Mouse (Mus musculus) kidney, embryonic 15.5 days (tissue): ENCODE measurements around the gene Cs. TPM values are rescaled to one million over a fixed set of nuclear protein-coding genes. Genes with fewer than 3 reads are reported as not detected.

Source experiments
- microRNA-seq: library from miRNA; unstranded; fragments of <30 nt; microRNA quantifications from one replicate; pipeline ENCODE4, GENCODE M21; 2016
- polyA plus RNA-seq: library from polyadenylated mRNA; unstranded; fragments of >200 nt; fragmentation: Nextera tagmentation; extraction: Ambion mirVana; gene quantifications from 2 replicates; pipeline ENCODE4 v1.2.1, GENCODE M21; 2015

Gene Cs
- polyA plus RNA-seq, 1 experiment from 2014 or later = 214 TPM

Small RNAs within 50 kb of the gene (microRNA-seq; reads per million reads assigned to microRNA genes)
- gene Gm25361 (not detected), gene Gm26308 (not detected), gene Mir6914 (0.59 reads per million), gene Mir6915 (0.74 reads per million)

Other genes with a start within 250 kb of the Cs start
- 12.7 and 14.2 TPM in 2 replicates for gene Baz2a, start 246.2 kb upstream of the Cs start, polyA plus RNA-seq
- gene Rbms2, start 157.4 kb upstream of the Cs start, polyA plus RNA-seq = 40.6 and 42.8 TPM in 2 replicates
- 1.4 and 1.8 TPM in 2 replicates for gene Gls2, start 143.3 kb upstream of the Cs start, polyA plus RNA-seq
- 32.8 and 34.3 TPM in 2 replicates for gene Spryd4, start 125.9 kb upstream of the Cs start, polyA plus RNA-seq
- gene Mip, start 111.9 kb upstream of the Cs start, polyA plus RNA-seq = not detected in 2 replicates
- gene Timeless, start 105.7 kb upstream of the Cs start, polyA plus RNA-seq = 64.4 and 71.7 TPM in 2 replicates
- 0.40 and 0.45 TPM in 2 replicates for gene Apon, start 83.6 kb upstream of the Cs start, polyA plus RNA-seq
- 0.48 and 2.5 TPM in 2 replicates for gene Apof, start 69.1 kb upstream of the Cs start, polyA plus RNA-seq
- gene Stat2, start 67.2 kb upstream of the Cs start, polyA plus RNA-seq = 11.8 and 14.2 TPM in 2 replicates
- 0.21 and 0.40 TPM in 2 replicates for gene Il23a, start 39.0 kb upstream of the Cs start, polyA plus RNA-seq
- 38.4 and 41.7 TPM in 2 replicates for gene Pan2, start 34.4 kb upstream of the Cs start, polyA plus RNA-seq
- 331 and 361 TPM in 2 replicates for gene Cnpy2, start 15.3 kb upstream of the Cs start, polyA plus RNA-seq
- 13.7 TPM in 2 replicates for gene Coq10a, start 31.3 kb downstream of the Cs start, polyA plus RNA-seq
- gene Ankrd52, start 39.4 kb downstream of the Cs start, polyA plus RNA-seq = 13.6 and 14.5 TPM in 2 replicates
- gene Slc39a5, start 63.5 kb downstream of the Cs start, polyA plus RNA-seq = 41.5 and 47.1 TPM in 2 replicates
- gene Nabp2, start 73.8 kb downstream of the Cs start, polyA plus RNA-seq = 82.8 and 92.6 TPM in 2 replicates
- gene Rnf41, start 73.9 kb downstream of the Cs start, polyA plus RNA-seq = 45.1 and 45.9 TPM in 2 replicates
- gene Smarcc2, start 121.5 kb downstream of the Cs start, polyA plus RNA-seq = 75.9 and 77.2 TPM in 2 replicates
- gene Myl6, start 156.4 kb downstream of the Cs start, polyA plus RNA-seq = 1,170 and 1,259 TPM in 2 replicates
- 4.2 and 4.7 TPM in 2 replicates for gene Myl6b, start 161.0 kb downstream of the Cs start, polyA plus RNA-seq
- gene Esyt1, start 188.1 kb downstream of the Cs start, polyA plus RNA-seq = 19.4 and 22.8 TPM in 2 replicates
- 16.2 and 17.7 TPM in 2 replicates for gene Zc3h10, start 210.0 kb downstream of the Cs start, polyA plus RNA-seq
- 4,214 and 4,446 TPM in 2 replicates for gene Rpl41, start 211.6 kb downstream of the Cs start, polyA plus RNA-seq
- 205 and 207 TPM in 2 replicates for gene Pa2g4, start 228.3 kb downstream of the Cs start, polyA plus RNA-seq